Mouse (Mus musculus): ENCODE measurements around the gene Xpo4.
"Not testable (repeated sequence)": the region's sequence is repeated elsewhere in the genome, so short reads cannot be mapped to it uniquely, and the experiment has no call there.

Xpo4 gene

DNA sequence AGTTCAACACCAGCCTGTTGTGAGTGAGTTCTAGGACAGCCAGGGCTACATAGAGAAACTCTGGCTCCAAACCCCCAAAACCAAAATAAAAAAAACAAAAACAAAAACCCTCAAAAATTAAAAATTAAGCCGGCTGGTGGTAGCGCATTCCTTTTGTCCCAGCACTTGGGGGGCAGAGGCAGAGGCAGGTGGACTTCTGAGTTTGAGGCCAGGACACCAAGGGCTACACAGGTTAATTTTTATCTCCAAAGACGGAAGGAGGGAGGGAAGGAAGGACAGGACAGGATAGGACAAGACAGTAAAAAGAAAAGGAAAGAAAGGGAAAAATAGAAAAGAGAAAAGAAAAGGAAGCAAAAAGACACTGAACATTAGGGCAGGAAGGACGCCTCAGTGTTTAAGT lies 17.5 kb upstream of the Xpo4 start:
- no peak for DNase-seq (ENCODE audit: low spot score in 2 of 2)

GRCm38 (mm10) chr14:57679958-57680535 lies 14.8 kb upstream of the Xpo4 start:
- DNase-seq (ENCODE audit: low spot score in 2 of 2): peak; percentile 64 to 80

- DNase-seq (ENCODE audit: low spot score in 2 of 2): no peak
Measured at GRCm38 (mm10) chr14:57679523-57679922, 14.3 kb upstream of the Xpo4 start.

DNA sequence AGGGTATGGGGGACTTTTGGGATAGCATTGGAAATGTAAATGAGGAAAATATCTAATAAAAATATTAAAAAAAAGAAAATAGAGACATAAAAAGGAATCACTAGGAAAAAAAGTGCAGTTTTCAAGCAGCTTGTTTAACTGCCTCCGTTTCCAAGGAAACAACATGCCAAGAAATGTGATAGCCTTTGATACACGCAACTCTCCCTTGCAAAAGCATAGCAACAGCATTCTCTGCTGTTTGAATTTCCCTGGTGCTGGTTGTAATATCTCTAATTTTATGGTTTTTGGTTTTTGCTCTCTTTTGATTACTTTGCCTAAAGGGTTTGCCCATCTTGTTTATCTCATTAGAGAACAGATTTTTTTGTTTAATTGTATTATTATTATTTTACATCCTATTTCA lies 10.3 kb upstream of the Xpo4 start:
- DNase-seq (ENCODE audit: low spot score in 2 of 2): no peak

DNA sequence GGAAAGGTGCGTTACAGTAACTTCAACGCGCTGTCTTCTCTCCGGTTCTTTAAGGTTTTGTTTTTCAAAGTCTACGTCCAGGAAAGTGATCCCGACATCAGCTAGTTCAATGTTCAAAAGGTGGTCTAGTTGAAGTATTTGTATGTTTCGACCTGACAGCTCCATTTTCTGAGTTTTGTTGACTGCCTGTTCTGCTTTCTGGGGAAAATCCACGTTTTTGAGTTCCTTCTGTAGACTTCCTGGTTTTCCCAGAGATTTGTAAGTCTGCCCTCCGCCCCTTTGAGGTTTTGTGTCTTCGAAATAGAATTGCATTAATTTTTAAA lies 359 bp upstream of the Xpo4 start:
- no peak for DNase-seq (ENCODE audit: low spot score in 2 of 2)

DNA sequence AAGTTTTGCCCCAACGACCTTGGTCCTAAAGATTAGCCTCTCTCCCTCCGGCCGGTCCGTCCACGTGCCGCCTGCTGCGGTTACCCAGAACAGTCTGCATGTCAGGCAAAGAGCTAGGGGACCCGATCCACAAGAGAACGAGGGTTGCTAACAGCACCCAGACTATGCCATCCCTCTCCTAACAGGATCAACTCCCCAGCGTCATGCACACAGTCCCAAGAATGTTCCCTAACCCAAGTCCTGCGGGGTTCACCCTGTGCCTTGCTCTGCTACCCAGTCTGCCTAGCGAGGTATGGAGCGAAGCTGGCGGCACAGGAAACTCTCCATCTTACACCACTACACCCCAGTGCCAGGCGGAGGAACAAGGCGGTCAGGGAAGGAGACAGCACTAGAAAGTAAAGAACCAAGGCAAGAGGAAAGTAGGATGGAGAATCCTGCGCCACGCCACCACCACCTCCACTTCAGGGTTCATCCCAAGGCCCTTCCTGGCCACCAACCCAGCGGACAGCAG lies 864 bp downstream of the Xpo4 start:
- peak; percentile 11 to 21 for DNase-seq (ENCODE audit: low spot score in 2 of 2)

DNA sequence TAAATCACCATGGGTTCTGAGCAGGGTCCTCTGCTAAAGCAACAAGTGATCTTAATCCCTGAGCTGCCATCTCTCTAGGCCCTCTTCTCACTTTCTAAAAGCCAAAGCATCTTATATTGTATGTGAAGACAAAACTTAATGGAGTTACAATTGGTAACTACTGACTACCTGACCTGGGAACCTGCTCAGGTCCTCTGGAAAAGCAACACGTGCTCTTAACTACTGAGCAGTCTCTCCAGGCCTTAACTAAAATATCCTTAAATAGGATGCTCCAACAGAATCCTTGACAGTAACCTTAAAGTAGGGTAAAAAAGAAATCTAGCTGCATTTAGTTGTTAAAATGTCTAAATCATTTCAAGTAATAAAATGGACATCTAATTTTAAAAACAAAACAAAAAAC lies 1.6 kb downstream of the Xpo4 start:
- no peak for DNase-seq (ENCODE audit: low spot score in 2 of 2)

- no peak for DNase-seq (ENCODE audit: low spot score in 2 of 2)
Measured at GRCm38 (mm10) chr14:57658301-57658700, 6.9 kb downstream of the Xpo4 start.

GRCm38 (mm10) chr14:57657500-57657899 lies 7.7 kb downstream of the Xpo4 start:
- DNase-seq (ENCODE audit: low spot score in 2 of 2): no peak

GRCm38 (mm10) chr14:57656519-57656918 lies 8.7 kb downstream of the Xpo4 start:
- DNase-seq (ENCODE audit: low spot score in 2 of 2): not testable (repeated sequence)

GRCm38 (mm10) chr14:57649501-57649900 lies 15.7 kb downstream of the Xpo4 start:
- no peak for DNase-seq (ENCODE audit: low spot score in 2 of 2)

DNA sequence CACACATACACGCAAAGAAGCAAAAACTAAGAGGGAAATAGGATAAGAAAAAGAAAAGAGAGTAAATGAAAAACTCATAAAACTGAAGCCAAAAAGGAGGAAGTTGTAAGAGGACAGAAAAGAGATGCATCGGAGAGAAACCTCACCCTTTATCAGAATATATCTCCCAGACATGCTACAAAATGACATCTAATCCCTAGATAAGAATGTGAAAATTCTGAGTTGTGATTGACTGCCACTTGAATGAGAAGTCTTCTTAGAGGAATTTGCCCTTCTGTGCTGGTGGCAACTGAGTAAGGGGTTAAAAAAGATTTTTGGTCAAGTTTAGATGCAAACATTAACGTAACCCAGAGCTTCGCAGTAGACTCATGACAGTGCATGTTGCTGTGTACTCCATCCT lies 19.1 kb downstream of the Xpo4 start:
- DNase-seq (ENCODE audit: low spot score in 2 of 2): no peak

GRCm38 (mm10) chr14:57639153-57639552 lies 26.1 kb downstream of the Xpo4 start:
- DNase-seq (ENCODE audit: low spot score in 2 of 2): no peak

DNA sequence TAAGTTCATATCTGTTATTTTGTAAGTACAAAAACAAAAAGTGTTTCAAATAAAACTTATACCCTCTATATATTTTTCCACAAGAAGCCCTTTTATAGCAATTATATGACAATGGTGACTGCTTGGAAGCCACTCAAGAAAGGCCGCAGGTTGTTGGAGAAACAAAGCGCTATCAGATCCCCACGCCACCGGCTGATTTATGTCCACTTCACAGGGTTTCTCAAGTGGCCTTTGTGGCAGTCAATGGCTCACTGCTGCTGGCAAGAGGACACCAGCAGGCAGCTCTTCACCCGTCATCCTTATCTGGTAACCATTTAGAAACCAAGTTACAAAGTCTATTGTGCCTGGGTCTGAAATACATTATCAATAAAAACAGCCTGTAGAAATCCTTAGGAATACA lies 31.1 kb downstream of the Xpo4 start:
- no peak for DNase-seq (ENCODE audit: low spot score in 2 of 2)

DNA sequence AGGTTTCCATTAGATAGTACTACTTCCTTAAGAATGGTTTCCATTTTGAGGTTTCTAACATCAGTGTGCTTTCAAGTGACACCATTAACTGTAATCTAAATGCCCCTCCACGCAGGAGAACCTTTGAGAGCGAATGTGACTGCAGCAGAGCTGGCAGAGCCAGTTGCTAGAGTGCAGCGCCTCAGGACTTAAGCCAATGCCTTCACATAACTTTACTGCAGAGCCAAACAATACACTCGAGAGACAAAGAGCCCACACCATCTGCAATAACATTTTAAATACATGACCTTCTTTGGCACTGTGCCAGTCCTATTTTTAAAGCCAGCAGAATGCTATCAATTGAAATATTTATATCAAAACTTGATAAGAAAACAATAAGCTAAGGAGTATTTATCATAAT lies 35.6 kb downstream of the Xpo4 start:
- DNase-seq (ENCODE audit: low spot score in 2 of 2): no peak

DNA sequence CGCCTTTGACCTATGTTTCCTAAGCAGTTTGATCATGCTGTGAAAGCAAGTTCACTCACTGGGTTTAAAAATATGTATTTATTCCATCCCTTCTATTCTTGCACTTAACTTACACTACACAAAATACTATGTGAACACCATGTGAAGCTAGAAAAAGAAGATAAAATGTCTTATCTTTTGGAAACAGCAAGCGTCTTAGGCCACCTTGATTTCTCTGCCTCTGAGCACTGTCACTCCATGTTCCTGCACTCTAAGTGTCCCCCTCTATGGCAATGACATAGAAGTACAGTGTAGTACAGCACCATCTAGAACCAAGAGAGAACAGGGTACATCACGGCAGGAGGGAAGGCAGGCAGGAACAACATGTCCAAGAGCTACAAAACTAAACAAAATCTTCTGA lies 42.3 kb downstream of the Xpo4 start:
- no peak for DNase-seq (ENCODE audit: low spot score in 2 of 2)

- no peak for DNase-seq (ENCODE audit: low spot score in 2 of 2)
Measured at GRCm38 (mm10) chr14:57621699-57622098, 43.5 kb downstream of the Xpo4 start.

- no peak for DNase-seq (ENCODE audit: low spot score in 2 of 2)
Measured at GRCm38 (mm10) chr14:57620598-57621236, 44.5 kb downstream of the Xpo4 start.

- DNase-seq (ENCODE audit: low spot score in 2 of 2): no peak
Measured at GRCm38 (mm10) chr14:57619487-57619886, 45.7 kb downstream of the Xpo4 start.

- DNase-seq (ENCODE audit: low spot score in 2 of 2): no peak
Measured at GRCm38 (mm10) chr14:57617675-57618074, 47.6 kb downstream of the Xpo4 start.

DNA sequence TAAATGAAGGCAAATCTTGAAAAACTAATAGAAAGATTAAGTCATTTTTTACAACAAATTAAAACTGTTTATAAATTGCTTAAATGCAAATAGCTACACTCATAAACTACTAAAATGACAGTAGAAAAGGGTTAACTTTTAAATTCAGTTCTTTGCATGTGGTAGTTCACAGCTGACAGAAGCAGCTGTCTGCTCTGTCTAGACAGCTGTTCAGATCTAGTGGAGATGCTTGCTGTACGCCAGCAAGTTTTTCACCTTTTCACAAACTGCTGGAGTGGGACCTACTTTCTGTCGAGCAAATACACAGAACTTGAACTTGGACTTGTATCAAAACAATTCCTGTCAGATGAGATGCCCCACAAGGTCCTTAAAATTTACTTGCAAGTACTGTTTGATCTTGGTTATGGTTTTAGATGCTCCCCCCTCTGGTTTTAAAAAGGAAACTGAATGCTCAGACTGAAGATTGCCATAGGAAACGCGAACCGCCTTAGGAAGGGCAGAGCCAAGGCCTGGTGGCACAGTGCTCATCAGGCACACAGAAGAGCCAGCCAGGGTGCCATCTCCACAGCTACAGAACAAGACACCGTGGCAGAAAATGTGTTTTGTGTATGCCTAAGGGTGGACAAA lies 48.8 kb downstream of the Xpo4 start:
- DNase-seq (ENCODE audit: low spot score in 2 of 2): no peak

DNA sequence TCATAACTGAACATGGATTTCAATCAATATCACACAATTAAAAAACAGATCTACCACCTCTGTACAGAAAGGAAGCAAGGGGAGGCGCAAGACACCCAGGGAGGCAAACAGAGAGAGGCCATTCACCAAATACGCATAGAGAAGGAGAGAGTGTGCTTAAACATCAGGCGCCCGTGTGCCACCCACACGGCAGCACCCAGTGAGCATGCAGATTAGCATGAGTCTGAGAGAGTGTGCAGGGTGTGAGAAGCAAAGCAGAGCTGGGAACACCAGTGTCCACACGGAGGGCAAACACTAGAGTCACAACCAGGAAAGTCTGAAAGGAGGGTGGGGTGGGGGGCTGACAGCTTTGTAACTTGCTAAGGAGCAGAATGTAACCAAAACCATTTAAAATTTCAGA lies 49.4 kb downstream of the Xpo4 start:
- DNase-seq (ENCODE audit: low spot score in 2 of 2): no peak

DNA sequence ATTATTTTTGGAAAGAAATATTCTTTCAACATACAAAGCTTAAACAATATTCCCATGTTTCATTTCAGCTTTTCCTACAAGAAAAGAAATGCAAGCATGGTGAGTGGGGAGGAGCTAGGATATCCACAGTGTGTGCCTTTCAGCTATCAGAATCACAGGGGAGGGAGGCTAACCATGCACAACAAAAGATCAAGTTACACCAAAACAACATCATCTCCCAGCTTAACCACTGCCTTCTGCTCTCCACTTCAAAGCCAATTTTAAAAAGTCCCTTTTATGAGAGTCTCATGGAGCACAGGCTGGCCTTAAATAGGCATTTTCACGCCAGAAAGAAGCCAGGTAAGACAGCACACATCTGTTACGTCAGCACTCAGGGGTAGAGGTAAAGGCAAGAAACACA lies 54.2 kb downstream of the Xpo4 start:
- DNase-seq (ENCODE audit: low spot score in 2 of 2): no peak
